Mouse (Mus musculus) forebrain, embryonic 12.5 days (tissue): Measurements from ENCODE around the gene Mocs1. TPM values are rescaled to one million over a fixed set of nuclear protein-coding genes. Genes with fewer than 3 reads are reported as not detected.
"Not testable (repeated sequence)": the region's sequence is repeated elsewhere in the genome, so short reads cannot be mapped to it uniquely, and the experiment has no call there.

ENCODE experiments used
- ATAC-seq: fragments of 200-750 bp; cut with Nextera tagmentation; 2 replicates; pipeline ENCODE4 v1.8.0; 2017; ENCODE audit warnings: moderate TSS enrichment; ENCODE audit not compliant: low FRiP score
- H3K27ac ChIP-seq: fragments of 300-500 bp; sonication (generic); 2 replicates; pipeline ENCODE4 v1.5.1; 2016; ENCODE audit warnings: mild to moderate bottlenecking
- H3K27me3 ChIP-seq: fragments of 300-500 bp; sonication (generic); 2 replicates; pipeline ENCODE4 v1.6.1; 2016; ENCODE audit warnings: mild to moderate bottlenecking
- H3K36me3 ChIP-seq: fragments of 300-500 bp; sonication (generic); replicated peaks from 2 replicates; pipeline ENCODE4 v1.6.1; 2016; ENCODE audit warnings: mild to moderate bottlenecking
- H3K4me1 ChIP-seq: fragments of 300-500 bp; sonication (generic); 2 replicates; pipeline ENCODE4 v1.6.1; 2016
- H3K4me2 ChIP-seq: fragments of 300-500 bp; sonication (generic); 2 replicates; pipeline ENCODE4 v1.6.1; 2016; ENCODE audit warnings: mild to moderate bottlenecking, moderate library complexity
- H3K4me3 ChIP-seq: fragments of 300-500 bp; sonication (generic); replicated peaks from 2 replicates; pipeline ENCODE4 v1.5.1; 2016; ENCODE audit warnings: mild to moderate bottlenecking
- H3K9ac ChIP-seq: fragments of 300-500 bp; sonication (generic); 2 replicates; pipeline ENCODE4 v1.6.1; 2016; ENCODE audit warnings: mild to moderate bottlenecking
- H3K9me3 ChIP-seq: fragments of 300-500 bp; sonication (generic); 2 replicates; pipeline ENCODE4 v1.6.1; 2016
- WGBS: fragments of 180-500 bp; shearing (Covaris S2); methylation state at CpG from one replicate; pipeline ENCODE4 v1.1.7; 2016; 5-methylcytosine and 5-hydroxymethylcytosine counted together
- polyA plus RNA-seq: library from polyadenylated mRNA; unstranded; fragments of >200 nt; fragmentation: Nextera tagmentation; extraction: Ambion mirVana; gene quantifications from 2 replicates; pipeline ENCODE4 v1.2.1, GENCODE M21; 2016

The Mocs1 gene
- polyA plus RNA-seq, 1 experiment from 2014 or later = 3.6 TPM

GRCm38 (mm10) chr17:49435081-49435480 lies 6.9 kb downstream of the Mocs1 start:
- WGBS = 91% methylated on average over 10 of the region's 10 CpGs
- Histone ChIP-seq H3K9ac (no peak overlapping the region), H3K27ac (no peak overlapping the region), H3K27me3 (no peaks in the 10 kb centered on the region), H3K4me3 (no peak overlapping the region), H3K4me2 (no peak overlapping the region), H3K4me1 (peaks cover 3% of the 10 kb centered on the region), H3K36me3 (peaks cover 25% of the 10 kb centered on the region), H3K9me3 (no peaks in the 10 kb centered on the region)
- no peak for ATAC-seq

- Histone ChIP-seq H3K27me3 (no peaks in the 10 kb centered on the region), H3K4me2 (no peak overlapping the region), H3K4me1 (no peaks in the 10 kb centered on the region), H3K36me3 (peaks cover 25% of the 10 kb centered on the region), H3K9ac (no peak overlapping the region), H3K9me3 (no peaks in the 10 kb centered on the region), H3K4me3 (no peak overlapping the region), H3K27ac (no peak overlapping the region)
- 90% methylated on average over 6 of the region's 6 CpGs for WGBS
- ATAC-seq = no peak
Observed at GRCm38 (mm10) chr17:49436631-49437030, 8.5 kb downstream of the Mocs1 start.

- peaks cover 25% of the 10 kb centered on the region for H3K36me3 ChIP-seq
Observed at GRCm38 (mm10) chr17:49437306-49437705, 9.1 kb downstream of the Mocs1 start.

GRCm38 (mm10) chr17:49438822-49439574 lies 10.8 kb downstream of the Mocs1 start:
- H3K4me3 ChIP-seq = no peak overlapping the region
- H3K9me3 ChIP-seq = no peaks in the 10 kb centered on the region
- H3K9ac ChIP-seq = no peak overlapping the region
- H3K27me3 ChIP-seq = no peaks in the 10 kb centered on the region
- H3K4me1 ChIP-seq = no peaks in the 10 kb centered on the region
- no peak for ATAC-seq
- no peak overlapping the region for H3K27ac ChIP-seq
- WGBS = 86% methylated on average over 12 of the region's 12 CpGs
- no peak overlapping the region for H3K4me2 ChIP-seq
- peaks cover 25% of the 10 kb centered on the region for H3K36me3 ChIP-seq

More at GRCm38 (mm10) chr17:49437306-49437705, 9.1 kb downstream of the Mocs1 start:
- not testable (repeated sequence) for H3K4me2 ChIP-seq, H3K9me3 ChIP-seq, ATAC-seq, H3K27me3 ChIP-seq, H3K4me1 ChIP-seq, H3K27ac ChIP-seq, H3K4me3 ChIP-seq, H3K9ac ChIP-seq

GRCm38 (mm10) chr17:49439706-49440105 lies 11.5 kb downstream of the Mocs1 start:
- no peaks in the 10 kb centered on the region for H3K27me3 ChIP-seq
- H3K4me1 ChIP-seq = no peaks in the 10 kb centered on the region
- WGBS = 96% methylated on average over 4 of the region's 4 CpGs
- H3K4me3 ChIP-seq = no peak overlapping the region
- no peaks in the 10 kb centered on the region for H3K9me3 ChIP-seq
- no peak overlapping the region for H3K9ac ChIP-seq
- ATAC-seq = no peak
- no peak overlapping the region for H3K4me2 ChIP-seq
- H3K36me3 ChIP-seq = peaks cover 19% of the 10 kb centered on the region
- no peak overlapping the region for H3K27ac ChIP-seq

GRCm38 (mm10) chr17:49440331-49441130 lies 12.4 kb downstream of the Mocs1 start:
- no peak overlapping the region for H3K9ac ChIP-seq
- H3K4me3 ChIP-seq = no peak overlapping the region
- WGBS = 91% methylated on average over 14 of the region's 14 CpGs
- no peaks in the 10 kb centered on the region for H3K9me3 ChIP-seq
- ATAC-seq = no peak
- no peaks in the 10 kb centered on the region for H3K4me1 ChIP-seq
- no peaks in the 10 kb centered on the region for H3K27me3 ChIP-seq
- H3K27ac ChIP-seq = no peak overlapping the region
- peaks cover 11% of the 10 kb centered on the region for H3K36me3 ChIP-seq
- H3K4me2 ChIP-seq = no peak overlapping the region

GRCm38 (mm10) chr17:49442841-49443240 lies 14.7 kb downstream of the Mocs1 start:
- H3K9me3 ChIP-seq, H3K9ac ChIP-seq, ATAC-seq, H3K4me1 ChIP-seq, H3K27me3 ChIP-seq, H3K27ac ChIP-seq, H3K4me2 ChIP-seq, H3K36me3 ChIP-seq, H3K4me3 ChIP-seq: not testable (repeated sequence)
- 80% methylated on average over 3 of the region's 3 CpGs for WGBS

GRCm38 (mm10) chr17:49448570-49449229 lies 20.5 kb downstream of the Mocs1 start:
- no peak overlapping the region for H3K9ac ChIP-seq
- ATAC-seq = no peak
- H3K4me2 ChIP-seq = no peak overlapping the region
- H3K4me3 ChIP-seq = no peak overlapping the region
- H3K4me1 ChIP-seq = no peaks in the 10 kb centered on the region
- no peak overlapping the region for H3K27ac ChIP-seq
- 85% methylated on average over 8 of the region's 9 CpGs for WGBS
- peaks cover 4% of the 10 kb centered on the region for H3K36me3 ChIP-seq
- H3K9me3 ChIP-seq = no peaks in the 10 kb centered on the region
- no peaks in the 10 kb centered on the region for H3K27me3 ChIP-seq

GRCm38 (mm10) chr17:49449230-49449608 lies 21.1 kb downstream of the Mocs1 start:
- 92% methylated on average over 8 of the region's 8 CpGs for WGBS
- H3K27ac ChIP-seq = no peak overlapping the region
- H3K4me1 ChIP-seq = no peaks in the 10 kb centered on the region
- no peaks in the 10 kb centered on the region for H3K27me3 ChIP-seq
- no peak for ATAC-seq
- peaks cover 8% of the 10 kb centered on the region for H3K36me3 ChIP-seq
- H3K4me2 ChIP-seq = no peak overlapping the region
- H3K4me3 ChIP-seq = no peak overlapping the region
- H3K9ac ChIP-seq = no peak overlapping the region
- H3K9me3 ChIP-seq = no peaks in the 10 kb centered on the region

- no peak overlapping the region for H3K4me3 ChIP-seq
- H3K4me1 ChIP-seq = no peaks in the 10 kb centered on the region
- H3K4me2 ChIP-seq = no peak overlapping the region
- no peak overlapping the region for H3K27ac ChIP-seq
- H3K36me3 ChIP-seq = peaks cover 24% of the 10 kb centered on the region
- H3K9me3 ChIP-seq = no peaks in the 10 kb centered on the region
- no peak for ATAC-seq
- no peaks in the 10 kb centered on the region for H3K27me3 ChIP-seq
- no peak overlapping the region for H3K9ac ChIP-seq
- WGBS = 91% methylated on average over 6 of the region's 6 CpGs
Observed at GRCm38 (mm10) chr17:49450922-49451321, 22.8 kb downstream of the Mocs1 start.

DNA sequence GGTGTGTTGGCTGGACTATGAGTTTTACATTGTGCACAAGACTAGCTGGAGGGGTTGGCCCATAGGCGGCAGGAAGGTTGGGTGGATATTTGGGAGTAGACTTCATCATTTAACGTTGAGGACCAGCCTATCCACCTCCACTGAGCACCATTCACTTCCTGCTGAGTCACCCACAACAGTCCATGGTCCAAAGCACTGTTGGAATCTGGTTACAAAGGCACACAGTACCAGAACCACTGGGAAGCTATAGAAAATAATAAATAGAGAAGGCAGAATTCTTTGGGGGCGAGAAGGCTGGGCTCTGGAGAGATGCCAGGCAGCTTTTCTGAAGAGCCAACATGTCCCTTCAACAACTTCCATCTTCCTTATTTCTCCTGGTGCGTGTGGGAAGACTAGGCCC lies 28.2 kb downstream of the Mocs1 start:
- Histone ChIP-seq H3K9ac (no peak overlapping the region), H3K27ac (no peak overlapping the region), H3K36me3 (peaks cover 20% of the 10 kb centered on the region), H3K4me2 (no peak overlapping the region), H3K4me3 (no peak overlapping the region), H3K9me3 (no peaks in the 10 kb centered on the region), H3K27me3 (no peaks in the 10 kb centered on the region), H3K4me1 (no peaks in the 10 kb centered on the region)
- 86% methylated on average over 4 of the region's 4 CpGs for WGBS
- no peak for ATAC-seq

DNA sequence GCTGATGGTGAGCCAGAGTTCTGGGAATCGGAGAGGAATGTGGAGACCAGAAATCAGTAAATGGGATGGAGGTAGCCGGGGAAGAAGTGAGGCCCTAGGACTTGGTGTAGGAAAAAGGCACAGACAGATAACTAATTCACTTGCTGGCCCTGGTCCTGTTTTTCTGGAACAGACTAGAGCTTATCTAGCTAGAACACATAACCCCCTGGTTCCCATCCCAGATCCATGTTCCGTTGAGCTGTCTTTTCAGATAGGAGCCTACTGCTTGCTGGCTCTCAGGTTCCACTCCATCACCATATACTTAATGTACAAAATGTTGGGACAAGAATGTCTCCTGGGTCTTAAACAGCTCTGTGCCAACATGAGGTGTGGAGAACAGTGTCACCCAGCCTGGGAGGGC lies 29.7 kb downstream of the Mocs1 start:
- no peak for ATAC-seq
- Histone ChIP-seq H3K4me2 (no peak overlapping the region), H3K9me3 (no peaks in the 10 kb centered on the region), H3K27me3 (no peaks in the 10 kb centered on the region), H3K36me3 (peaks cover 20% of the 10 kb centered on the region), H3K4me1 (no peaks in the 10 kb centered on the region), H3K4me3 (no peak overlapping the region), H3K27ac (no peak overlapping the region), H3K9ac (no peak overlapping the region)
- WGBS = 90% methylated on average over 3 of the region's 3 CpGs
